Mouse (Mus musculus): ENCODE measurements around the gene Dbx2.

Dbx2 gene

DNA sequence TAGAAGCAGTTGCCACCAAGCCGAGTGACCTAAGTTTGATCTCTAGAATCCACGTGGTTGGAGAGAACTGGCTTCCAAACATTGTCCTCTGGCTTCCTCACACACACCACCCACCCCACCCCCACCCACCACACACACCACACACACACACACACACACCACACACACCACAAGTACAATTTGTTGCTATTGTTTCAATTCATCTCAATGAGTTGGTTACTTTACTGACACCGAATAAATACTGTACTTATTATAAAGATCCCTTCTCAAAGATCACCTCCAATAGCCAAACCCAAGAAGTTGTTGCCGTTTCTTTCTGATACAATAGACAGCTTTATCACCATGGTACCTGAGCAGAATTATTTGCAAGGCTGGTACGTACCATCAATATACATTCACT is at the start of gene Dbx2:
Gene Dbx2, minus strand, starts transcription at position 101 of the 400 bp plus-strand sequence.
- 83% methylated on average over 5 of the region's 5 CpGs for WGBS

DNA sequence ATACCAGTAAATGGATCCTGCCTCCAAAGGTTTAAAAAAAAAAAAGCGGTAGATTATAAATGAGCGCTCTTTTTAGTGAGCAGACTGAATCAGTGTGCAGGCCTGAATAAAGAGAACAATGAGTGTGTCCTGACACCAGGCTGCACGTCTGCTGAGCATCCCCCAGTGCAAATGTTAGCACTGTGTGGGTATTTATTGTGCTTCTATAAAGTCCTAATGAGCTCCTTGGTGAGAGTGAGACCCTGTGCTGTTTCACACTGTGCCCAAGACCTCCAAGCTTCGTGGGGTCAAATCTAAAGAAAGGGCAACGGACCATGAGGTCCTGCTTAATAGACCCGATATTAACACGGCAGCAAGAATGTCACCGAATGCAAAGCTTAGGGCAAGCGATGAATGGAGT is 46.4 kb upstream of the Dbx2 start:
- 63% methylated on average over 9 of the region's 9 CpGs for WGBS

DNA sequence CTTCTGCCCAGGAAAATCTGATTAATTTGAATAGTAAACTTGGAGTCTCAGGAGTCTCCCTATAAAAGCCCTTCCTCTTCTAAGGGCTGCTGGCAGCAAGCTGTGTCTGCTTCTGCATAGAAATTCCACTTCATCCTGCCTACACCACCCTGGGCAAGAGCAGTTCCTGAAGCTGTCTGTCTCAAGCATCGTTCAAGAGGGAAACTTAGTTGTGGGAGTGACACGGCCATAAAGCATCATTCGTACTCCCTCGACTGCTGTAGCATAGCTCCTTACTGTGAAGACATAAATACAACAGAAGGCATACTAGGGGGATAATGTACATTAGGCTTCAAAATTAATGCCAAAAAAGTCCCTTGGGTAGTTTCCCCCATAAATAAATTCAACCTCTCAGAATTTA is 45.8 kb upstream of the Dbx2 start:
- 62% methylated on average over 4 of the region's 4 CpGs for WGBS

DNA sequence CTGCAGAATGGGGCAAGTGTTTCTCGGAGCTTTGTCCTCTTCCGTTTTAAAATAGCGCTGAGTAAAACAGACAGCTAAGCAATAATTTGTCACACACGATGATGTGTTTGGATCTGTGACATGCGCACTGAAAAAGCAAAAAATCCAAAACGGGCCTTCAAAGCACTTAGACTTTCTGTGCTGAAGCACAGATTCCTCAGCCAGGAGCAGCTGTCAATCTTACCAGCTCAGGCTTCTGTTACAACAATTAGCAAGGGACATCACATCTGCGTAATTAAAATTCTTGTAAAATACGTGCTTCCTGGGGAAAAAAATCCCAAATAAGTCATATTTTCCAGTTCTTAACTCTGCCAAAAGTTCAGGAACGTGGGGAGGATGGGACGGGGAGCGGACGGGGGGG is 43.6 kb upstream of the Dbx2 start:
- WGBS: 71% methylated on average over 12 of the region's 12 CpGs

GRCm38 (mm10) chr15:95693759-95694158 is 38.0 kb upstream of the Dbx2 start:
- 75% methylated on average over 3 of the region's 3 CpGs for WGBS

- 55% methylated on average over 8 of the region's 8 CpGs for WGBS
Observed at GRCm38 (mm10) chr15:95691594-95691993, 35.8 kb upstream of the Dbx2 start.

DNA sequence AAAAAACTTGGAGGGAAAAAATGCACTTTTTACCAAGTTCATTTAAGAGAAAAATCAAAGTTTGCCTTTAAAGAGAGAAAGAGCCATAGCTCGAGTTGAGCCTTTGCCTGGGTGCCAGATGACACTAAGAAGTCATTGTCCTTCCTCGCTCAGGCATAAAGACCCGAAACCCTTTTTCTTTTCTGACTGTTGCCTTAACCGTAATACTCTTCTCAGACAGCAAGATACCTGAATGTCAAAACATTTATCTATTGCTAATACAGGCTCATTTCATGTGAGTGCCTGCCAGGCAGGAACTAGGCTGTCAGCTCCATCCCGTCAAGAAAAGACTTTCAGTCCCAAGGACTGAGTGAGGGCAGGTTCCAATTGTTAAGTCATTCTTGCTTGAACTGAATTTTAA is 35.4 kb upstream of the Dbx2 start:
- 59% methylated on average over 5 of the region's 5 CpGs for WGBS

DNA sequence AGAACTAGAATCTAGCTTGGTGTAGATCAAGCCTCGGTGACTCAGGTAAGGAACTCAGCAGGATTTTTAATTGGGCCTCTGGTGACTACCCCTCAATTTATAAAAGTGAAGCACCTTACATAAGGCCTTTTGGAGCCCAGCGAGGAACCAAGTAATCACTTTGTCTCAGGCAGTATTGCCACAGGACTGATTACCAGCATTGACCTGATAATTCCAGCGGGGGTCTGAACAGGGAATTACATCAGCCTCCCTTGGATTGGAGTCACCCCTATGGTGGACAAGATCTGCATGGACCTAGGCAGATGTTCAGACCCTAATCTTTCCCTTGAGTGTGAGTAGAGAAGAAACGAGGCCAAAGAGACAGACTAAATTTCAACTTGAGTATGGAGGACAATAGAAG is 26.9 kb upstream of the Dbx2 start:
- 96% methylated on average over 4 of the region's 4 CpGs for WGBS

- WGBS: 71% methylated on average over 4 of the region's 4 CpGs
Observed at GRCm38 (mm10) chr15:95675645-95676044, 19.9 kb upstream of the Dbx2 start.

GRCm38 (mm10) chr15:95675176-95675575 is 19.4 kb upstream of the Dbx2 start:
- WGBS: 49% methylated on average over 2 of the region's 2 CpGs

- 37% methylated on average over 8 of the region's 8 CpGs for WGBS
Observed at GRCm38 (mm10) chr15:95667209-95667608, 11.4 kb upstream of the Dbx2 start.

GRCm38 (mm10) chr15:95665002-95665401 is 9.2 kb upstream of the Dbx2 start:
- WGBS: 94% methylated on average over 4 of the region's 4 CpGs

- 78% methylated on average over 2 of the region's 2 CpGs for WGBS
Observed at GRCm38 (mm10) chr15:95661718-95662117, 6.0 kb upstream of the Dbx2 start.

DNA sequence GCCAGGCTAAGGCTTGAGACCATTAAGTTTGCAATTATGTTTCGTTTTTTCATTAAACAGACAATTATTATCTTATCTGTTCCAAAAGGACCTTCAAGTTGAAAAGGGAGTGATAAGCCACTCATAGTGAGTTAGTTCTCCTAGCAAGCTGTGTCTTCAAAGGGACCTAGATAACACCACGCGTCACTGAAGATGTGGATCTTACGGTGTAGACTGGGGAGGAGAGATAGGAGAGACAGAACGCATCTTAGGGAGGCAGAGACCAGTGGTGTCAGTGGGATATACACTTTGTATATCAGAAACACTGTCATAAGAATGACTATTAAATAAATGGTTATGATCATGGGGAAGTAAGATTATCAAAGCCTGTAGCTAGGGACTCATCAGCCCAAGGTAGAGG is 4.6 kb upstream of the Dbx2 start:
- 86% methylated on average over 5 of the region's 5 CpGs for WGBS

DNA sequence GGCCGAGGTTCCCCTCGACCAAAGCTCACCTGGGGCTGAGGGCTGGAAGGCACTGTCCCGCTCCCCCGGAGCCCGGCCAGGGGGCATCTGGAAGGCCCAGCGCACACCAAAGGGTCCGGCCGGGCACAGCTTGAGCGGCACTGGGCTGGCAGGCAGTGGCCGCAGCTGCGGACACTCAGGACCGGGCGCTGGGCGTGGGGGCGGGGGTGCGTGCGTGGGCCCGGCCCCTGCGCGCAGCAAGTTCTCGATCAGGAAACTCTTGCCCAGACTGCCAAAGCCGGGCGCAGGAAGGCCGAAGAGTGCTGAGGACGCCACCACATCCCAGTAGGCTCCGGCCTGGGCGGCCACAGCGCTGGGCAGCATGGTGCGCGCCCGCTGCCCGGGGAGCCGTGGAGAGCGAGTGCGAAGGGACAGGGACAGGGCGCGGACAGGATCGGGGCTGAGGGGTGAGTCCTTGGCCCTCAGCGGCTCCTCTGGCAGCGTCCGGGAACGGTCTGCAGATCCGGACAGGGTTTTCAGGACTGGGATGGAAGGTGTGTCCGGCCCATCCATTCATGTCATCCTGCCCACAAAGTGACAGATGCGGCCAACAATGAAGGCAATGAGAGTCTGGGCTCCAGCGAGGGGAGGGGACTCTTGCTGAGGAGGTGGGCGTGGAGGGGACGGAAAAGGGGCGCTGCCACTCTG is 1.4 kb downstream of the Dbx2 start:
- 2% methylated on average over 49 of the region's 49 CpGs for WGBS

DNA sequence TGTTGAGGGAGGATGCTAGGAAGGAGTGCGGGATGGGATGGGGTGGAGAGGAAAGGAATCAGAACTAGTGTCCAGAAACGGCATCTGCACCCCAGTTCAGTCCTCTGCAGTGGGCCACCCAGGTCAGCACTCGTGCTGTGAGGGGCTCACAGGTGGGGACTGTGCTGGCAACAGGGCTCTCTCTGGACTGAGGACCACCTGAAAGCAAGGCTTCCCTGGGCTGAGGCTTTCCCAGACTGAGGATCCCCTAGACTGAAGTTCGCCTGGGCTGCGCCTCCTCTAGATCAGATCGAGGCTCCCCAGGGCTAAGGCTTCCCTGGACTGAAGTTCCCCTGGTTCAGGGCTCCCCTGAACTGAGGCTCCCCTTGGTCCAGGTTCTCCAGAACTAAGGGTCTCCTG is 1.9 kb downstream of the Dbx2 start:
- whole genome bisulfite sequencing: 23% methylated on average over 6 of the region's 6 CpGs

GRCm38 (mm10) chr15:95652898-95653707 is 2.7 kb downstream of the Dbx2 start:
- WGBS: 36% methylated on average over 23 of the region's 23 CpGs

DNA sequence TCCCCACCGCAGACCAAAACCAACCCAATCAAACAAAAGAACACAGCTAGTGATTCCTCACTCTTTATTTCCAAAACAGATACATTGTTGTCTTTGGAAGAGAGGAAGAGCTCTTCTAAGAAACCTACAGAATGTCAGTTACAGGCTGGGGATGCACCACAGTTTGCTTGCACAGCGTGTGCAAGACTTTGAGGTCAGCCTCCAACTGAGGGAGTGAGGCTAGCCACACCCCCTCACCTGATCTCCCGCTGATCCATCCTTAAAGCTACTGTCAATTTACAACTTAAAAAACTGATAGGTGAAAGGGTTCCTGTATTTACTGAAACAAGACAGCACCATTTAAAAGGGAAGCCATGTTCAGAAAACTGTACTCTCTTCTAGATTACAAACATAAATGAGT is 3.9 kb downstream of the Dbx2 start:
- WGBS: 42% methylated on average over 3 of the region's 3 CpGs

GRCm38 (mm10) chr15:95643505-95644029 is 12.2 kb downstream of the Dbx2 start:
- WGBS: 64% methylated on average over 15 of the region's 15 CpGs

DNA sequence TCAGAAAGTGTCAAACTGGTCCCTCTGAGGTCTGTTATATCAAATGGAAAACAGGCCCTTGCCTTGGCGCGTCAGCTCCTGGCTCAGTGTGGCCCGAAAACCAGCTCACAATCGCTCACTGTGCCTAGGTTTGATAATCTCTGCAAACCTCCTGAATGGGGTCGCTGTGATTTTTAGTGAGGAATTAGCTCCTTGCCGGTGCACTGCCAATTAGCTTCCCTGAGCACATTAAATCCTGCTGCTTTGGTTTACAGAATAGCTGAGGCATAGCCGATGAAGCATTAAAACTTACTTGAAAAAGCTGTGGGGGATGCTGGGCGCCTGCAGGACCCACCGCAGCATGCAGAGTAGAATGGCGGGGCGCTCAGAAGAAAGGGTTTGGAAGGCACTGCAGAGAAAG is 15.4 kb downstream of the Dbx2 start:
- 22% methylated on average over 11 of the region's 11 CpGs for WGBS

DNA sequence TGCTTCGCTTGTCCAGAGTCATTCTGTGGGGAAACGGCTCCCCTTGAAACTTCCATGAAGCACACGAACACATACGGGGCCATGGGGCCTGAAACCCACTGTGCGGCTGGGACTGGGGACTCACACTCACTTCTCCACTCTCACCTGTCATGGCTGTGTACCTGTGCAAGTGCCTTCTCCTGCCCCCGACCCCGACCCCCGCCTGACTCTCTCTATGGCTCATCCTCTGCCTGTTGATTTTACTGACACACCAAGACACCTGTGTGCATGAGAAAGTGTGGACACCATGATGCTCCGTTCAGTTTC is 16.0 kb downstream of the Dbx2 start:
- 40% methylated on average over 9 of the region's 9 CpGs for WGBS

GRCm38 (mm10) chr15:95639115-95639828 is 16.5 kb downstream of the Dbx2 start:
- WGBS: 54% methylated on average over 20 of the region's 20 CpGs

DNA sequence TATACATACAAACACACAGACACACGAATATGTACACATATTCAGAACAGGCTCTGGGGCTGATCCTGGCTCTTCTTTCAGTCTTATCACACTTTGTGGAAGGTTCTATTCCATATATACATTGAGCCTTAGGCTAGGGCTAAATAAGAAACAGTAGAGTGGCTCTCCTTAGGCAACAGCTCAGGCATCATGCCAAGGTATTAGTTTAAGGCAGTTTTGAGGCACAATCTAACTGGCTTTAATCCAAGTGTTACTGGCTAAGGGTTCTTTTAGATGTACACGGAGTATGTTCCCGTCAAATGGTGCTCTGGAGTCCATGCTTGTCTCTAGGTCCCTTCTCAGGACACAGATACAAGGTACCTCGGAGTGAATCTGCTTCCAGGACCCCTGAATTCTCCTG is 31.4 kb downstream of the Dbx2 start:
- 80% methylated on average over 4 of the region's 4 CpGs for WGBS

Measured in cerebral cortex, adult 2 months (tissue).